Mouse (Mus musculus) mesoderm, embryonic 11.5 days (tissue): ENCODE measurements around the gene Ankrd60.

Experiments used
- DNase-seq: peaks from one replicate; pipeline ENCODE4 v3.0.0-alpha.2; 2012; ENCODE audit warnings: low read depth, low spot score

Ankrd60 gene

GRCm38 (mm10) chr2:173577669-173578557 lies at the start of gene Ankrd60:
Gene Ankrd60, minus strand, starts transcription at chr2:173578365.
- DNase-seq = no peak

DNA sequence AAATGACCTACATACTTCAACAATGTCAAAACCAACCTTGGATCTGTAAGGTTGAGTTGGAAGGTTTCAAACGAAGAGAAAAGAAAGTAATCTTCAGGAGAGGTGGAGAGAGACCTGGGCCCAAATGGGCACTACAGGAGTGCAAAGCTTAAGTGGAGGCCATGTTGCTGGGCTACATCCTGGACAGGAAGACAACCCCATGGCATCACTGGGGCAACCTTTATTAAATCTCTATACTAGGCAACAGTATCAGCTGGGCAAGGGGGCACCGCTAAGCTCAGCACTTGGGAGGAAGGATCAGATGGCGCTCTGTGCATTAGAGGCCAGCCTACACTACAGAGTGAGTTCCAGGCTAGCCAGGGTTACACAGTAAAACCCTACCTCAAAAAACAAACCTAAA lies 47.6 kb upstream of the Ankrd60 start:
- DNase-seq = no peak

DNA sequence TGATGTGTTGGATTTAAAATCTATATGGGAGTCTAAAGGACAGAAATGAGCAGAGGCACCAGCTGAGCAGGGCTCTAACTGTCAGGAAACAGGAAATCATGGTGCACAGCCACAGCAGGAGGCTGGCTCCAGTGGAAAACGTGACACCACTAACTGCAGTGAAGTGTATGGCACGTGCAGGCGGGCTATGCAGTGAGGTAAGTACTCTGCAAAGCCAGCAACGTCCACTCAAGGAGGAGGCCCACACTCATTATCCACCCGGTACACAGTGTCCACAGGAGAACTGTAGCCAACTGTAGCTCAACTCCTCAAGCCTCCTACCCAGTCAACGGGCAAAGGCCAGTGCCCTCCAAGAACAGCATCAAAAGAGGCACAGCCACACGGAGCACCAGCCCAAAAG lies 46.5 kb upstream of the Ankrd60 start:
- DNase-seq = no peak

- DNase-seq = peak; percentile 48
These were observed 44.0 kb upstream of the Ankrd60 start for GRCm38 (mm10) chr2:173622173-173622601.

DNA sequence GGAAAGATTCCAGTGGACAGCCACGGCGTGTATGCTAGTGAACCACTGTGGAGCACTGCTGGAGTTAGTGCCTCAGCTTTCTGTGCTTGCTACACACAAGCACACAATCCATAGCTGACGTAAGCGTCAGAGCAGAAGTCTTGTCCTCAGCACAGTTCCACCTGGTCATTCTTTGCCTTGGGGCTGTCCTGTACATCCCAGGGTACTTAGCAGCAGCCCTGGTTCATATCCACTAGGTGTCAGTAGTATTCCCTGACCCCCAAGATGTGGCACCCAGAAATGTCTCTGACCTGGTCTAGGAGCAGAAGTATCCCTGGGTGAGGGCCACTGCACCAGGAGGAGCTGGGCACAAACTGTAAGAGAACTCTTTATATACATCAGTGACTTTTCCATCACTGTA lies 42.5 kb upstream of the Ankrd60 start:
- DNase-seq = no peak

DNA sequence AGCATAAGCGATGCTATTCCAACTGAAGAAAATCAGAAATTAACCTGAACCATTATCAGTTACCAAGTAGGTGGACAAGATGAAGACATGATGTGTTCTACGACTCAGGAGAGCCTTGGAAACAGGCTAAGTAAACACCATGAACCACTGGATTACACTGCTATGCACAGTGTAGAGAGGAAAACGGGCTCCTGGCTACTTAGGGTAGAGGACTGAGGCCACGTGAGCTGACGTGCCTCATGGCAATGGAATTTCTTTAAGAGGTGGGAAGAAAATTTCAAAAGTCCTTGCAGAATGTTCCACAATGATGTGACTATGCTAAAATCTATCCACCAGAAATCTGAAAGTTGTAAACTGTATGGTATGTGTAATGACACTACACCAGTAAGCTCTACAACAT lies 41.0 kb upstream of the Ankrd60 start:
- DNase-seq = no peak

GRCm38 (mm10) chr2:173616156-173616555 lies 38.0 kb upstream of the Ankrd60 start:
- no peak for DNase-seq

DNA sequence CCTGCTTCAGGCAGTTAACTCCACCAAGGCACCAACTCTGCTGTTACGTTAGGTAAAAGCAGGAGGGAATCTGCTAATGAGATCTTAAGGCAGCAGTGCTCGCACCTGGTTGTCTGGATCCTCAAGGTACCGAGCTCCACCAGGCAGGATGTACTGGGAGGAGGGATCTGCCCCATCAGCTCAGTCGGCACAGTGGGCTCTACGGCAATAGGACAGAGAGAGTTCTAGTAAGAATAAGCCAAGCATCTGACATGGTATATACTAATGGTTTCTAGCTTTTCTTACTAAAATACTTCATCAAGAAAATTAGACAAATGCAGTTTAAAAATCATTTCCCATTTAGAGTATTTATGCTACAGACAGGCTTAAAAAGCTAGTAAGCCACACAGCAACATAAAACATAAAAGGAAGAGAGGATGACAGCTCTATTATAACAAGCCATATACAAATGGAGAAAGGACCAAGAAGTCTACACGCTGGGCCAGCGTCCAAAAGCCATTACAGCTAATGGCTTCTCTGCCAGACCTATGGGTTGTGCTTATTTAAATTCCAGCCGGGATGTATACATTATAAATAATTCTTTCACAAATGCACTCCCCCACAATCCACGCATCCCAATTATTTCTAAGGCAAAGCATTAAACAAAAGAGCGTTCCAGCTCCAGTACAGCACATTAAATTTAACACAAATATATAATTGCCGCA lies 37.4 kb upstream of the Ankrd60 start:
- DNase-seq = no peak

- no peak for DNase-seq
These were observed 30.1 kb upstream of the Ankrd60 start for GRCm38 (mm10) chr2:173608020-173608958.

DNA sequence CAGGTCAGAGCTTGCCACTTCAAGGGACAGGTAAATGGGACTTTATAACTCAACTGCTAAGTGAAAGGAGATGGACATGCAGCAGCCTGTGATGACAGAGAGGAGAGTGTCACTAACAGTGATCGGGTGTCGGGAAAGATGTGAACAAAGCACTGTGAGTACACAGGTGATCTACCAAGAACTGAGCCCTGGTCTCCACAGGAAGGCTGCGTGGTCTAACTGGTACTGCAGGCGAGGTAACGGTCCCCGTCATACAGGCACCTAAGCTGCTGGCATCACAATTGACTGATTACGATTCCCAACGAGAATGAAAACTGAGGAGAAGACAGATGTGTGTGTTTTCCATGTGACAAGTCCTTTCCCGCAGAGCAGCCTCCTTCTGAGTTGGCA lies 28.2 kb upstream of the Ankrd60 start:
- DNase-seq = no peak

DNA sequence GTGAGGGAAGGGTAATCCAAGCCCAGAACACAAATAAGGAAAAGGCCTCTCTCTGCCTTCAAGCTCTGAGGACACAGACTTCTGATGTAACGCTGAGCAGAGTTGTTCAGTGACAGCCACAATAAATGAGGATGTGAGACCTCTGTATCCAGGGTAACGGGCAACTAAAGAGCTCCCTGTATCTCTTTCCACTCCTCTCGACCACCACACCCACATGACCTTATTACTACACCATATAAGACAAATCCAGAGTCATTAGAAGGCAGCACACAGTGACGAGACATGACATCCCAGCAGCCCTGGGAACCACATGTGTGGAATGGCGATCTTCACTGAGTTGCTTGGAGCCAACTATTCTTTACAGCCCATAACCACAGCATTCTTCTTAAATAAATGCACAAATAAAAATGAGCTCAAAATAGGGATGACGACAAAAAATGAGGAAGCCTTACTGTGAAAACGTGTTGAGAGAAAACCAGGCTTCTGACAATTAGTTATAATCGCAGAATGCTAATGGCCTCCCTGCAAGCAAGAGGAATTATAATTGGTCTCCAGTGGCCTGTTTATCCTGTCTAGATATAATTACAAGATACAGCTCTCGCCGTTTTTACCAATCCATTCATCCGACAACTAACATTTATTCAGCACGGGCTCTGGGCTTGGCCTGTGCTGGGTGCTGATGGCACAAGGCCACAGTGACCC lies 27.7 kb upstream of the Ankrd60 start:
- DNase-seq = no peak

DNA sequence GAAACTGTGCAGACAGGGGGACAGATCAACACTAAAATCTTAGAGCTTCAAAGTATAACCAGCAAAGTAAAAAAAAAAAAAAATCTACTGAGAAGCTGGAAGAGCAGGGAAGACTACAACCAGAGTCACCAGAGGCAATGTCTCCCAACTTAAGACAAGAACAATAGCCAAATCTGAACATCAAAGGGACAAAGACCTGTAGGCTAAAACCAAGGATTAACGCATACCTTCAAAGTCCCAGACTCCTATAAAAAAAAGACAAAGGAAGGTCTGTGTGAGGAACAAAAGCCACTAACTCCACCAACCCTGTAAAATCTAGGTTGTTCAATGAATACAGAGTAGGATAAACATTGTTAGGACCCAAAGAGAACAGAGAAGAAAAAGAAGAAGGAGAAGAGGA lies 23.7 kb upstream of the Ankrd60 start:
- no peak for DNase-seq

DNA sequence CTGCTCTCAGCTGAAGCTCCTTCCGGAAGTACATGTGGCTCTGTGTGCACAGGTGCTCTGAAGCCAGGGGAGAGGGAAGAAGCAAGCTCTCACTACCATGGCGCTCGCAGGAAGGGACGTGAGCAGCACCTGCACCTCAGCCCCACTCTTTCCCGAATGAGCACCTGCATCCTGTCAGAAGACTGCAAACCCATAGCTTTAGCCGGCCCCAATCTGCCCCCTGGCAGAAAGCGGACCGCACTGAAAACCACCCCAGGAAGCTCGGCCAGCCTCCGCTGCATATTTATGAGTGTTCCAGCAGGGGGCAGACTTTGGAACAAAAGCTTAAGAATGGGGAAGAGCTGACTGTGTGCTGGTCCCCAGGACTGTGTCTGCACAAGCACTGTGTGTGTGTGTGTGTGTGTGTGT lies 17.2 kb upstream of the Ankrd60 start:
- no peak for DNase-seq

- DNase-seq = no peak
These were observed 16.3 kb upstream of the Ankrd60 start for GRCm38 (mm10) chr2:173594313-173595063.

DNA sequence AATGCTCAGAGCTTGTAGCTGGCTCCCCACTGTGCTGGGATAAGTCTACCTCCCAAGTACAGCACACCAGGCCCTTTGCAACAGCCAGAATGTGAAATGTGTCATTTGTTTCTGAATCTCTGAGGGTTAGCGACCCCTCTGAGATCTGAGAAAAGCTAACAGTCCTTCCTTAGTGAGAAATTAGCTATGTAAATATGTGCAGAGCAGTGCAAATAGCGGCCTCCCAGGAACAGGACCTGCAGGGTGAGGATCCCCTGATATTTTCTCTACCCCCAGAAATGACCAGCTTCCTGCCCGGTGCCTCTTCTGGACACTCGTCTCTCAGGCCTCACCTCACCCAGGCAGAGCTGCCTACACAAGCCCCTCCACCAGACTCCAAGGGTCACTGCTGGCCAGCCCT lies 15.7 kb upstream of the Ankrd60 start:
- DNase-seq = no peak

DNA sequence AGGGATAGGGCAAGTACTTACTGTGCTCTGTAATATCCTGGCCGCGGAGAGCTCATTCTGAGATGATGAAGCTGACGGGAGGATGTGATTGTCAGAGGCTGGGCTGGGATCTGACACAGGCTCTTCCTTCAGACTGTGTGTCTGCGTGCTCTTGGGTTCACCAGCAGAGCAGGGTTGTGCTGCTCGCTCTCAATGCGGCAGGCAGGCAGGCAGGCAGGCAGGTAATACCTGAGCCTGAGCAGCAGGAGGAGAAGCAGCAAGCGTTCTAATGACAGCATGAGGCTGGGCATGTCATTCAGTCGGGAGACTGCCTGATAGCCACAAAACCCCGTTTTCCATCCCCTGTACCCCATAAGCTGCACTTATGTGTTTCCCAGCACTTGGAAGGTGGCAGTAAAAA lies 14.6 kb upstream of the Ankrd60 start:
- no peak for DNase-seq

DNA sequence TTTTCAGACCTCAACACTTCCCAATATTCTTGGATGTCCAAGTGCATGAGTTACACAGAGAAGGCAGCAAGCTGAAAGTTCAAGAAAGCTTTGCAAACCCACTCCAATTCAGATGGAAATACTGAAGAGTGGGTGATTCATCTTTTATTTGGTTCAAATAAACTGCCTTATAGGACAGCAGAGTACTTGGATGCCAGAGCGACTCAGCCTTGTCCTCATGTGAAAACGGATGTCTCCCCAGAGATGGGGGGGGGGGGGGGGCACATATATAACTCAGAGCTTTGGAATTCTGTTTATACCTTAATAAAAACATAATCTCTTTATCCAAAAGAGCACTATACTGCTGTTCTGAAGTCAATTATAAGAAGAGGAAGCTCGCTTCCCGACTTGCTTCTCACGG lies 9.2 kb upstream of the Ankrd60 start:
- no peak for DNase-seq

DNA sequence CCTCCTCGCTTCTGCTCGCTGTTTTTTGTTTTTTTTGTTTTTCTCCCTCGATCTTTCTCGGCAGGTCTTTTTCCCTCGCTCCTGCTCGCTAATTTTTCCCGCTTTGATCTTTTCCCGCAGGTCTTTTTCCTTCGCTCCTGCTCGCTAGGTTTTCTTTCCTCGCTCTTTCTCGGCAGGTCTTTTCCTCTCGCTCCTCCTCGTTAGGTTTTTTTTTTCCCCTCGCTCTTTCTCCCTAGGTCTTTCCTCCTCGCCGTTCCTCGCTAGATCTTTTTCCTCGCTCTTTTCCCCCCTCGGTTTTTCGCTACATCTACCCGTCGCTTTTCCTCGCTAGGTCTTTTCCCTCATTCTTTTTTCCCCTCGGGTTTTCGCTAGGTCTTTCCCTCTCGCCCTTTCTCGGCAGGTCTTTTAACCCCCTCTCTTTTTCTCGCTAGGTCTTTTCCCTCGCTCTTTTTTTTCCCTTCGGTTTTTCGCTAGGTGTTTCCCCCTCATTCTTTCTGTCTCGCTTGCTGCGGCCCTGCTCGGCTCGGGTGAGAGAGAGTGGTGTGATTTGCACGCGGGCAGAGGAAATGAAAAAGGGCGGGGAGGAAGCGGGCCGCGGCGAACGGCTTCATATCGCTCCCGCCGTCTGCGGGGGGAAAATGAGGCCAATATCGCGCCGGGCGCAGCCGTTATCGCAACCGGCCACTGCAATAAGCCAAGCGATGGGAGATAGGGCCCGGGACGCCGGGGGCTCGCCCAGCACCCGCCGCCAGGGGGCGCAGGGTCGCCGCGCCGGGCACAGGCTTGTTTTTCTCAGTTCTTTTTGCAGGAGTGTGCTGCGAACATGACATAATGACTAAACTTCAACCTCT lies 8.2 kb upstream of the Ankrd60 start:
- DNase-seq = peak; percentile 80

DNA sequence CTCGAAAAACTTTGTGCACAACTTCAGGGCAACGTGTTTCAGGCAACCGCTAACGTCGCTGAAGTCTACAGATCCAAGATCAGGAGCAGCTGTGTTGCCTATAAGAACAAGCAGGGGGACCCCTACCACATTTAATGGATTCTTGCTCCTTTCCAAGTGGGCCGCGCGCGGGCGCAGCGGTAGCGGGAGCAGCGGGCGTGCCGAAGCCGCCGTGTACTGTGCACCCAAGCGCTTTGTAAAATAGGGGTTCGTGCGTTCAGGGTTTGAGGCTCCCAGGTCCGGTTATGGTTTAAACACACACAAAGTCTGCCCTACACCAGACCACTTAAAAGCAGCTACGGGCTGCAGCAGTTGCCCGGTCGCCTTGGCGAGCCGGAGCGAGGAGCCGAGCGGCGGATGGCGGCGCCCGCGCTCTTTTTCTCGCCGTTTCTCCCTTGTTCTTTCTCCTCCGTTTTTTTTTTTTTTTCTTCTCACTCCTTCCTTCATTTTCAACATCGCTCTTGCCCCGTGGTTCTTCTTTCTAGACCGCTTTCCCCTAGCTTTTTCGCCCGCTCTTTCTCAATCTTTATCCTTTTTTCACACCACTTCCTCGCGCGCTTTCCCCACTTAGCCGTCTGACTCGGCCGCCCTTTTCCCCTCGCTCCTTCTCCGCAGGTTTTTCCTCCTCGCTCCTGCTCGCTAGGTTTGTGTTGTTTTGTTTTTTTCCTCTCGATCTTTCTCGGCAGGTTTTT lies 7.4 kb upstream of the Ankrd60 start:
- peak; percentile 86 for DNase-seq
